Mouse (Mus musculus) heart, postnatal 0 days (tissue): ENCODE results near the gene Adra2c.

ENCODE experiments used
- CTCF ChIP-seq: IDR thresholded peaks from 2 replicates; pipeline ENCODE4 v1.5.1; 2016; ENCODE audit warnings: antibody characterized with exemption, control low read depth, low read depth
- EP300 ChIP-seq: IDR thresholded peaks from 2 replicates; pipeline ENCODE4 v1.6.1; 2016; ENCODE audit warnings: antibody characterized with exemption, low read depth

- TF ChIP-seq EP300 (no peak), CTCF (no peak)
Measured at GRCm38 (mm10) chr5:35313231-35313821, 35.2 kb downstream of the Adra2c start.
